Mouse (Mus musculus) mouse embryonic stem cell (cell line): ENCODE measurements around the gene Hydin.

ENCODE experiments used
- in situ Hi-C, 2 experiments: fragments of 300-500 bp; cut with MboI; formaldehyde crosslinking; loops; 1 replicate in 1 of 2; 3 replicates in 1 of 2; pipeline ENCODE4 v1.14.3; 2019 to 2020; ENCODE audit warnings: low sequenced_read_pairs in 2 of 2, low pct_unique_long_range_greater_than_20kb in 1 of 2, mixed read lengths in 1 of 2; ENCODE audit not compliant: unreplicated experiment in 1 of 2

Hydin gene

GRCm38 (mm10) chr8:110604556-110604955 is 337.8 kb downstream of the Hydin start:
- in situ Hi-C loops: no loop called here

GRCm38 (mm10) chr8:110605401-110606015 is 338.7 kb downstream of the Hydin start:
- in situ Hi-C loops: no loop called here

- in situ Hi-C loops: loop anchor here in 1 of 2 experiments (10.0 kb wide), 1 partner anchor 121 kb away; no protein-coding TSS in a partner anchor
Measured at GRCm38 (mm10) chr8:110615730-110616129, 349.0 kb downstream of the Hydin start.

GRCm38 (mm10) chr8:110617801-110618358 is 351.1 kb downstream of the Hydin start:
- in situ Hi-C loops: loop anchor here in 1 of 2 experiments (10.0 kb wide), 1 partner anchor 123 kb away; no protein-coding TSS in a partner anchor

- in situ Hi-C loops: loop anchor here in 1 of 2 experiments (10.0 kb wide), 1 partner anchor 124 kb away; no protein-coding TSS in a partner anchor
Measured at GRCm38 (mm10) chr8:110618391-110619207, 351.8 kb downstream of the Hydin start, which contains the start of gene Vac14. Gene Vac14, plus strand, starts transcription at chr8:110618585.

GRCm38 (mm10) chr8:110619208-110619574 is 352.4 kb downstream of the Hydin start:
- in situ Hi-C loops: loop anchor here in 1 of 2 experiments (10.0 kb wide), 1 partner anchor 124 kb away; no protein-coding TSS in a partner anchor

GRCm38 (mm10) chr8:110619919-110620318 is 353.1 kb downstream of the Hydin start:
- in situ Hi-C loops: loop anchor here in 1 of 2 experiments (10.0 kb wide), 1 partner anchor 125 kb away; no protein-coding TSS in a partner anchor

GRCm38 (mm10) chr8:110626431-110626830 is 359.7 kb downstream of the Hydin start:
- in situ Hi-C loops: no loop called here

- in situ Hi-C loops: no loop called here
Measured at GRCm38 (mm10) chr8:110629245-110630063, 362.7 kb downstream of the Hydin start.

GRCm38 (mm10) chr8:110630079-110630478 is 363.3 kb downstream of the Hydin start:
- in situ Hi-C loops: no loop called here

- in situ Hi-C loops: no loop called here
Measured at GRCm38 (mm10) chr8:110630571-110631071, 363.8 kb downstream of the Hydin start.

GRCm38 (mm10) chr8:110631201-110631600 is 364.4 kb downstream of the Hydin start:
- in situ Hi-C loops: no loop called here

GRCm38 (mm10) chr8:110633814-110634213 is 367.0 kb downstream of the Hydin start:
- in situ Hi-C loops: no loop called here

- in situ Hi-C loops: no loop called here
Measured at GRCm38 (mm10) chr8:110636182-110636581, 369.4 kb downstream of the Hydin start.

GRCm38 (mm10) chr8:110642331-110642730 is 375.6 kb downstream of the Hydin start:
- in situ Hi-C loops: no loop called here

- in situ Hi-C loops: no loop called here
Measured at GRCm38 (mm10) chr8:110643177-110643576, 376.4 kb downstream of the Hydin start.

GRCm38 (mm10) chr8:110644422-110644821 is 377.6 kb downstream of the Hydin start:
- in situ Hi-C loops: no loop called here

- in situ Hi-C loops: no loop called here
Measured at GRCm38 (mm10) chr8:110644901-110645300, 378.1 kb downstream of the Hydin start.
